Mouse (Mus musculus) liver, embryonic 14.5 days (tissue): ENCODE data around the gene Acin1. TPM values are rescaled to one million over a fixed set of nuclear protein-coding genes. Genes with fewer than 3 reads are reported as not detected.

Experiments used
- ATAC-seq: fragments of 200-750 bp; cut with Nextera tagmentation; 2 replicates; pipeline ENCODE4 v1.8.0; 2017; ENCODE audit warnings: moderate number of reproducible peaks, mild to moderate bottlenecking, moderate library complexity; ENCODE audit not compliant: insufficient read depth
- DNase-seq, 3 experiments: peaks; one replicate each; pipeline ENCODE4 v3.0.0-alpha.2; 2012 to 2013; ENCODE audit warnings: low read depth in 3 of 3, low spot score in 3 of 3
- H3K27ac ChIP-seq: fragments of 300-500 bp; sonication (generic); 2 replicates; pipeline ENCODE4 v1.5.1; 2014; ENCODE audit warnings: moderate library complexity, mild to moderate bottlenecking, control low read depth, inconsistent platforms
- H3K27me3 ChIP-seq: fragments of 300-500 bp; sonication (generic); 2 replicates; pipeline ENCODE4 v1.6.1; 2014; ENCODE audit warnings: mild to moderate bottlenecking, low read length, moderate library complexity; ENCODE audit not compliant: control insufficient read depth, insufficient read depth
- H3K36me3 ChIP-seq: fragments of 300-500 bp; sonication (generic); replicated peaks from 2 replicates; pipeline ENCODE4 v1.6.1; 2014; ENCODE audit warnings: low read depth; ENCODE audit not compliant: control insufficient read depth, insufficient read depth
- H3K4me1 ChIP-seq, 2 experiments: fragments of 200-500 bp in 1 of 2; fragments of 300-500 bp in 1 of 2; sonication (generic) in 1 of 2; replicated peaks; 2 replicates each; pipeline ENCODE4 v1.6.1; 2012 to 2014; ENCODE audit warnings: antibody characterized with exemption in 1 of 2, inconsistent platforms in 1 of 2, low read length in 1 of 2; ENCODE audit not compliant: control insufficient read depth in 2 of 2, insufficient read depth in 2 of 2
- H3K4me2 ChIP-seq: fragments of 300-500 bp; sonication (generic); 2 replicates; pipeline ENCODE4 v1.6.1; 2014; ENCODE audit warnings: low read depth, mild to moderate bottlenecking, control low read depth, moderate library complexity
- H3K4me3 ChIP-seq, 2 experiments: fragments of 200-500 bp in 1 of 2; fragments of 300-500 bp in 1 of 2; sonication (generic) in 1 of 2; 2 replicates each; pipeline ENCODE4 v1.5.1; 2012 to 2014; ENCODE audit warnings: low read depth in 2 of 2, low read length in 2 of 2, mild to moderate bottlenecking in 2 of 2, control low read depth in 1 of 2, inconsistent platforms in 1 of 2, moderate library complexity in 1 of 2; ENCODE audit not compliant: insufficient read depth in 1 of 2
- H3K9ac ChIP-seq: fragments of 300-500 bp; sonication (generic); replicated peaks from 2 replicates; pipeline ENCODE4 v1.6.1; 2014; ENCODE audit warnings: mild to moderate bottlenecking, control low read depth, moderate library complexity
- H3K9me3 ChIP-seq: fragments of 300-500 bp; sonication (generic); 2 replicates; pipeline ENCODE4 v1.6.1; 2016; ENCODE audit warnings: low read length, mixed read lengths; ENCODE audit not compliant: control insufficient read depth
- CTCF ChIP-seq: IDR thresholded peaks from 2 replicates; pipeline ENCODE4 v1.5.1; 2016; ENCODE audit warnings: antibody characterized with exemption, low read depth, control low read depth
- EP300 ChIP-seq: IDR thresholded peaks from 2 replicates; pipeline ENCODE4 v1.6.1; 2016; ENCODE audit warnings: antibody characterized with exemption, low read depth
- WGBS: fragments of 180-500 bp; shearing (Covaris S2); extraction: QIAGEN DNeasy Blood & Tissue Kit; methylation state at CpG from one replicate; pipeline ENCODE4 v1.1.7; 2014; ENCODE audit not compliant: insufficient replicate concordance; 5-methylcytosine and 5-hydroxymethylcytosine counted together
- polyA plus RNA-seq, 2 experiments: library from polyadenylated mRNA; depleted of rRNA in 1 of 2; stranded (reverse) in 1 of 2; unstranded in 1 of 2; fragments of >200 nt; fragmentation: Nextera tagmentation in 1 of 2; extraction: Ambion mirVana in 1 of 2; gene quantifications; 2 replicates each; pipeline versions ENCODE4 v1.2.1 to v1.2.3; 2012 to 2014

Gene Acin1
- polyA plus RNA-seq, 2 experiments = 43.2 to 64.5 TPM

DNA sequence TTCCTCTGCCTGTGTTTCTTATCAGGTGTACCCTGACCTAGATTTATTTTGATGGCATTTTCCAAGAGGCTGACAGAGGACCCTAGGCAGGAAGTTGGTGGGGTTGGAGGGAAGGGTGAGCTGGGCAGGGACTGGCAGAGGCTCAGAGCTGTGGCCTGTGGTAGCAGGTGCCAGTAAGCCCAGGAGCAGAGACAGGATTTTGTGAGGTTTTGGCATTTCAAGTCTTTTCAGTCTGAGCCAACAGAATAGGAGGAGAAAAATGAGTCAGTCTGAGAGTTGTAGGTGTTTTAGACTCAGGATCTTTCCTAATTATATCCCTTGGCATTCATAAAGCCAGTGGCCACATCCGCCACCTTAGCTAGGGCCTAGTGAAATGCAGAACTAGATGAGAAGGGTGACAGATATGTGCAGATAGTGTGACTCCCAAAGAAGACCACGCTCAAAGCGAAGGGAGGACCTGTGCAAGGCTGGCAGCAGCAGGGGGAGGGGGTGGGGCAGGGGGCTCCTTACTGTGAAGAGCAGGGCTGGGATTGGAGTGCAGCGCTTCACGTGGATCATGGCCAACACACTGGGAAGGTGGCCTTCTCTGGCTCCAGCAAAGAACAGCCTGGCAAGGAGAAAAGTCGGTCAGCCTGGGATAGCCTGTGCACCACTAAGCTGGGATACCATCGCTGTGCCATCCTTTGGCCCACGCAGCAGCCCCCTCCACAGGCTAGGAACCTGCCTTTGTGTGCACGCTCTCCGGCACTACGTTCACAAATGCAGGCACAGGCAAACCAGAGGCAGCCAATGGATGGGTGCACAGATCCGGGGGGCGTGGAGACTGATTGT lies 42.3 kb upstream of the Acin1 start:
- Histone ChIP-seq H3K9ac (no peak overlapping the region), H3K4me2 (no peak overlapping the region), H3K9me3 (no peaks in the 10 kb centered on the region), H3K4me3 (no peak overlapping the region), H3K4me1 (no peaks in the 10 kb centered on the region), H3K36me3 (no peaks in the 10 kb centered on the region), H3K27me3 (no peaks in the 10 kb centered on the region), H3K27ac (no peak overlapping the region)
- no peak for TF ChIP-seq CTCF
- TF ChIP-seq EP300 = no peak
- no peak for ATAC-seq
- DNase-seq = no peak
- WGBS = 64% methylated on average over 13 of the region's 13 CpGs

DNA sequence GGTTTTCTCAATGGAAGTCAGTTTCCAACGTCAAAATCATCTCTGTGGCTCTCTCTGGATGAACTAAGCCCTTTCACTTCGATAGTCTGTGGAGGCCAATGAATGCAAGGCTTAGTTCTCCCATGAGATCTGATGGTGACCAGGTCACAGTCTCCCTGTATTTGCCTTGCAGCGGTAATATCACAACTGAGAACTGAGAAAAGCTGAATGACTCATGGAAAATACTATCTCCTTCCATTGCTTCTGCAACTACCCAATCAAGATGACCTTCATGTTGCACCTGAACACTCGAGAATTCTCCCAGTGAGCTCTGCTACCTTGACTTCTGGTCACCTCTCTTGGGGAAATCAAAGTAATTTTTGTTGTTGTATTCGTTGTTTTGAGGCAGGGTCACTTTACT lies 40.8 kb upstream of the Acin1 start:
- TF ChIP-seq EP300 (no peak), CTCF (no peak)
- ATAC-seq (no peak), DNase-seq (no peak)
- Histone ChIP-seq H3K27me3 (no peaks in the 10 kb centered on the region), H3K9me3 (no peaks in the 10 kb centered on the region), H3K36me3 (no peaks in the 10 kb centered on the region), H3K4me3 (no peak overlapping the region), H3K27ac (no peak overlapping the region), H3K9ac (no peak overlapping the region), H3K4me1 (no peaks in the 10 kb centered on the region), H3K4me2 (no peak overlapping the region)
- 55% methylated on average over 5 of the region's 5 CpGs for WGBS

DNA sequence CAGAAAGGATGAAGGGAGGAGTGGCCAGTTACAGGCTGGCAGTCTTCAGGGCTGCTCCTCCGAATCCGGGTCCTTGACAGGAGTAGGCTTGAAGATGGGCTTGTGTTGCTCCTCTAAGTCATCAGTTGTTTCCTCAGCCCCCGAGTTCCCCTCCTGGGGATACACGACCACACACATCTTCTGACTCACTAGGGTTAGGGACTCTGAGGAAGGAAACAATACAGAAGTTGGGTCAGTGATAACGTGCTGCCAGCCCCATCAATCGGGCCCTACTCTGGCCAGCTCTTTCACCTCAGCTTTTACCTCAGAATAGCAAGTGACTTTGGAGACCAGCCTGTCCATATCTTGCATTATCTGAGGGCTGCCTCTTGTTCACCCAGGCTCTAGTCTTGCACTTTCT lies 37.3 kb upstream of the Acin1 start:
- H3K9me3 ChIP-seq = no peaks in the 10 kb centered on the region
- H3K4me1 ChIP-seq = no peaks in the 10 kb centered on the region
- no peak overlapping the region for H3K27ac ChIP-seq
- no peaks in the 10 kb centered on the region for H3K27me3 ChIP-seq
- no peak overlapping the region for H3K9ac ChIP-seq
- no peak overlapping the region for H3K4me2 ChIP-seq
- DNase-seq = no peak
- no peak for ATAC-seq
- no peaks in the 10 kb centered on the region for H3K36me3 ChIP-seq
- WGBS = 20% methylated on average over 6 of the region's 6 CpGs
- TF ChIP-seq EP300 (no peak), CTCF (no peak)
- no peak overlapping the region for H3K4me3 ChIP-seq

DNA sequence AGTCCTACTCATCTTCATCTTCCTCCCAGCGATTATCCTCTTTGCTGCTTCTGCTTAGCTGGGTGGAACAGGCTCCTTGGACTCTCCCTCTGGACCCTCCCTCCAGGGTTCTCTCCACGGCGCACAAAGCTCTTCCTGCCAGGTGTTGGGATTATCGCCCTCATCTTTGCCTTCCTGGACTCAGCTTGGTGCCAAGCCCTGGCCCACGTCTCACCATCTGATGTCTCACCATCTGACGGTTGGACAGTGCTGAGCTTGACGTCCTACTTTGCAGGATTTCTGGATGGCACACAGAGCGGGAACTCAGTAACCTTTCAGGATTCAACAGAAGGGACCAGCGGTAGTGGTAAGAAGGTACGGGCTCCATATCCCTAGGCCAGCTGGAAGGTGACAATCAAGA lies 35.0 kb upstream of the Acin1 start:
- DNase-seq (no peak), ATAC-seq (no peak)
- WGBS = 74% methylated on average over 10 of the region's 10 CpGs
- no peak overlapping the region for H3K4me2 ChIP-seq
- H3K4me3 ChIP-seq = no peak overlapping the region
- H3K27me3 ChIP-seq = no peaks in the 10 kb centered on the region
- H3K36me3 ChIP-seq = no peaks in the 10 kb centered on the region
- H3K4me1 ChIP-seq = no peaks in the 10 kb centered on the region
- TF ChIP-seq CTCF (no peak), EP300 (no peak)
- H3K9me3 ChIP-seq = no peaks in the 10 kb centered on the region
- H3K27ac ChIP-seq = no peak overlapping the region
- no peak overlapping the region for H3K9ac ChIP-seq

DNA sequence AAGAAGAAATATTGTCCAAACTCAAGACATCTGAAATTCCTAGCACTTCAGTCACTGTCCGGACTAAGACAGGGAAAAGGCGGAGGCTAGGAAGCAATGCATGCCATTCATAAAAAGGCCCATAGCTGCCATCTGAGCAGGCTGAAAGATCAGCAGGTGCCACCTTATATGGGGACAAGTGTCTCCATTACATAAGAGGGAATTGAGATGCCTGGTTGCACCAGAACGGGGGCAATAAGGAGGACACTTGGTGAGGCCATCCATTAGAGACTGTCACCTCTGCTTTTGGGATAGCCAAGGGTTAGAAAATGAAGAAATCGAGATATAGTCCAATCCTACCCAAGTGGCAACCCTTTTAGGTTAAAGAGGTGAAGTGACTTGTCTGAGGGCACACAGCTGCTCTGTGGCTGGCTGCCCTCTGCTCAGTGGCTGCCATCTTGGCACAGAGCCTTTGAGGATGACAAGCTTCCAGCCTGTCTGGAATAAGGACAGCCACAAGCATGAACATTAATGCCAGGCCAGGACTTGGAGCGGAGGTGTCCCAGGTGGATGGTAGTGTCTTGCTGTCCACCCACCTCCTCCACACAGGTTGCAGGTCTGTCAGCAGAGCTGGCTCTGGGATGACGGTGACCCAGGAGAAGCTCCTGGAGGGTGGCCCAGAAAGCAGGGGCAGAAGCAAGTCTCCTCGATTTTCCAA lies 34.1 kb upstream of the Acin1 start:
- H3K4me1 ChIP-seq = no peaks in the 10 kb centered on the region
- H3K27me3 ChIP-seq = no peaks in the 10 kb centered on the region
- no peaks in the 10 kb centered on the region for H3K36me3 ChIP-seq
- no peak overlapping the region for H3K4me3 ChIP-seq
- DNase-seq (no peak), ATAC-seq (no peak)
- no peak overlapping the region for H3K4me2 ChIP-seq
- no peak overlapping the region for H3K9ac ChIP-seq
- TF ChIP-seq CTCF (no peak), EP300 (no peak)
- H3K27ac ChIP-seq = no peak overlapping the region
- WGBS = 64% methylated on average over 7 of the region's 7 CpGs
- H3K9me3 ChIP-seq = no peaks in the 10 kb centered on the region
